Mouse (Mus musculus): ENCODE results near the gene Mybl2.

DNA sequence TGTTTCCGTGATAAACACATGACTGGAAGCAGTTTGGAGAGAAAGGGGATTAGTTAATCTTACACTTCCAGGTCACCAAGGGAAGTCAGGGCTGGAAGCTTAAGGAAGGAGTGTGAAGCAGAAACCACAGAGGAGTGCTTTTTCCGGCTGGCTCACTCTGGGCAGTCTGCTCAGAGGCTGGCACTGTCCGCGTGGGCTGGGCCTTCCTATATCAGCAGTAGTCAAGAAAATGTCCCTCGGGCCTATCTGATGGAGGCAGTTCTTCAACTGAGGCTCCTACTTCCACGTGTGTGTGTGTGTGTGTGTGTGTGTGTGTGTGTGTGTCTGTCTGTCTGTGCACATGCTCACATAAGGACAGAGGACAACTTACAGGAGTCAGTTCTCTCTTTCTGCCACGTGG lies 14.5 kb upstream of the Mybl2 start:
- TF ChIP-seq SRF (IDR thresholded peaks at IDR 0.05; ENCODE audit: control insufficient read depth, insufficient read length, low read depth): no peak
- no peak for TF ChIP-seq E2F4 (IDR thresholded peaks at IDR 0.05; ENCODE audit: insufficient read depth)
- no peak for TF ChIP-seq POLR2A (IDR thresholded peaks at IDR 0.05; ENCODE audit: insufficient read length, low read depth)
- no peak for TF ChIP-seq REST (IDR thresholded peaks at IDR 0.05; ENCODE audit: insufficient read depth, insufficient read length)
- no peak for TF ChIP-seq MYOG (IDR thresholded peaks at IDR 0.05; ENCODE audit: control insufficient read depth in 1 of 3, insufficient read depth in 1 of 3, insufficient read length in 2 of 3, low read depth in 2 of 3)
- TF ChIP-seq MYOD1 (IDR thresholded peaks at IDR 0.05; ENCODE audit: control insufficient read depth in 1 of 3, insufficient read length in 2 of 3, low read depth in 2 of 3): no peak
- no peak for TF ChIP-seq TCF12 (IDR thresholded peaks at IDR 0.05; ENCODE audit: insufficient read depth, poor library complexity, severe bottlenecking)
- no peak for TF ChIP-seq USF1 (IDR thresholded peaks at IDR 0.05; ENCODE audit: low read depth)
- no peak for TF ChIP-seq CEBPB (IDR thresholded peaks at IDR 0.05; ENCODE audit: insufficient read depth, poor library complexity, severe bottlenecking)

All from myocyte (in vitro differentiated cells).